Mouse (Mus musculus) c-Kit-positive CD71-positive TER-119-negative erythroid progenitor cells, embryonic 14.5 days (primary cell): ENCODE data around the gene Gm2956.
"Not testable (repeated sequence)": the region's sequence is repeated elsewhere in the genome, so short reads cannot be mapped to it uniquely, and the experiment has no call there.

Source experiments
- DNase-seq: peaks from one replicate; pipeline ENCODE4 v3.0.0-alpha.2; 2013; ENCODE audit warnings: low read depth

Gene Gm2956

DNA sequence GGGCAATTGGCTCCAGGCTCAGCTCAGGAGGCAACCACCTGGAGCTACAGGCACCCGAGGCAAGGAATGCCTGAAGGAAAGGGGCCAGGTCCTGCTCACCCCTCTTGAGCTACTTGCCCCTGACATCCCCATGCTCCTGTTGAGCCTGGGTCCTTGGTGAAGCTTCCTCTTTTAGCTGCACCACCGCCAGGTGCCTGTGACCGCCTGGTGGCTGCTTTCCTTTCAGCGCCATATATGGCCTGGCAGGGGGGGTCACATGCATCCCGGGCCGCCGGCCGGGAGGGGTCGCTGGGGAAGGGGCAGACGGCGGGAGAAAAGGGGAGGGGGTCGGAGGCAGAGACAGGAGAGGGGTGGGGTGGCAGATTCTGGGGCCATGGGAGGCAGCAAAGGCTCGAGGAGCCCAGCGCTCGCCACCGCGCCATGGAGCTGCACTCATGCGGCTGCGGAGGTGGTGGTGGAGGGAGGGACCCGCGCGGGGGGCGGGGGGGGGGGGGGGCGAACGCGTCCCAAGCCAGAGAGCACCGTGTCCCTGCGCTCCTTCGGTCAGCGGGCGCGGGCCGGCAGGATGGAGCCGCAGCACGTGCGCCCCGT lies at the start of gene Gm2956:
TSS of gene Gm2956 (plus strand) at position 541 of the 591 bp plus-strand sequence.
- not testable (repeated sequence) for DNase-seq

GRCm38 (mm10) chr14:3333406-3333805 lies 979 bp downstream of the Gm2956 start:
- DNase-seq, result not testable (repeated sequence)

DNA sequence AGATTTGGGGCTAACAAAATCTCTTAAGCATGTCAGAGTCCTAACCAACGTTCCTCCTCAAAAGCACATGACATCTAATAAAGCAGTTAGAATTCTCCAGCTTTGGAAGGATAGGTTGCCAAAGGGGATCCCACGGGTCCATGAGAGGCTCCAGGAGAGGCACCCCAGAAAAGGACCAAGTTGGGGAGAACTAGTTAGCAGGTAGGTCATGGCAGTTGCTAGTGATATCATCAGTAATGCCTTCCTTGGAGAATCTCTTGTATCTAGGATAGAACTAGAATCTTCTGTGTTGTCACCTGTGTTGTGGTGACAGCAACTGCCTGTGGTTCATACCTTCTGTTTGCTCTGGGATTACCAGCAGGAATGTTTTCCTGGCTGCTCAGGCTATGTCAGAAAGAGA lies 62.4 kb downstream of the Gm2956 start, which contains the start of gene Gm10413:
TSS of gene Gm10413 (plus strand) at position 301 of the 400 bp plus-strand sequence.
- DNase-seq, result not testable (repeated sequence)
